In genomic region chr1:128191426-128191825, GRCm38 (mm10) we compare ENCODE assay signal across 15 mouse cellular contexts.
"Had no signal": no experiment of that assay in that cellular context is flagged by ENCODE, and none has a peak within 500 bp of the region (broad histone marks: within the 10 kb centered on the region; RNA-seq: fewer than 3 reads in every experiment).

No protein-coding gene starts in this region.

- H3K27me3 ChIP-seq: limb, embryonic 13.5 days; lung, embryonic 15.5 days; midbrain, embryonic 15.5 days; neural tube, embryonic 12.5 days had no signal

- ATAC-seq: intestine, postnatal 0 days; midbrain, embryonic 15.5 days had no signal

- H3K4me2 ChIP-seq: limb, embryonic 13.5 days; liver, embryonic 11.5 days; lung, embryonic 15.5 days; midbrain, embryonic 11.5 days; midbrain, embryonic 15.5 days; neural tube, embryonic 12.5 days had no signal

- DNase-seq: kidney, postnatal 25 days; layer of hippocampus, adult 9-11 months; left cerebral cortex, postnatal 4 days; lung, postnatal 4 days; right cerebral cortex, postnatal 4 days; spleen, adult 18-20 months; thymus, adult 18-20 months; thymus, postnatal 14 days had no signal

- H3K4me1 ChIP-seq: limb, embryonic 13.5 days; lung, embryonic 15.5 days; midbrain, embryonic 15.5 days; neural tube, embryonic 12.5 days had no signal

- H3K9me3 ChIP-seq: limb, embryonic 13.5 days; lung, embryonic 15.5 days; midbrain, embryonic 15.5 days; neural tube, embryonic 12.5 days had no signal

- H3K27ac ChIP-seq: limb, embryonic 13.5 days; lung, embryonic 15.5 days; midbrain, embryonic 15.5 days; neural tube, embryonic 12.5 days had no signal

- H3K4me3 ChIP-seq: limb, embryonic 13.5 days; lung, embryonic 15.5 days; midbrain, embryonic 15.5 days; neural tube, embryonic 12.5 days had no signal

- H3K9ac ChIP-seq: limb, embryonic 13.5 days; lung, embryonic 15.5 days; midbrain, embryonic 15.5 days; neural tube, embryonic 12.5 days had no signal
